Mouse (Mus musculus): ENCODE data around the gene Bub1. TPM values are rescaled to one million over a fixed set of nuclear protein-coding genes. Genes with fewer than 3 reads are reported as not detected.

Bub1 gene
- polyA plus RNA-seq, 1 experiment from 2014 or later, result 24.7 TPM

- Histone ChIP-seq H3K9me3 (replicated peaks; ENCODE audit: control insufficient read depth, low read length) (no peaks in the 10 kb centered on the region), H3K9ac (ENCODE audit: low read depth, low read length) (no peak overlapping the region), H3K27me3 (ENCODE audit: control insufficient read depth, insufficient read depth, low read length) (peaks cover 31% of the 10 kb centered on the region), H3K4me1 (ENCODE audit: control insufficient read depth, insufficient read depth, low read length) (no peaks in the 10 kb centered on the region), H3K27ac (ENCODE audit: low read depth, low read length) (no peak overlapping the region), H3K36me3 (ENCODE audit: control insufficient read depth, insufficient read depth, low read length) (no peaks in the 10 kb centered on the region), H3K4me2 (no peak overlapping the region), H3K4me3 (ENCODE audit: low read depth, low read length) (no peak overlapping the region)
- no peak for ATAC-seq (replicated peaks; ENCODE audit: insufficient number of reproducible peaks, low FRiP score, low TSS enrichment)
- WGBS (ENCODE audit: insufficient replicate concordance), result 64% methylated on average over 3 of the region's 3 CpGs
Observed at GRCm38 (mm10) chr2:127842421-127842820, 10.8 kb upstream of the Bub1 start.

- 71% methylated on average over 1 of the region's 1 CpGs for WGBS (ENCODE audit: insufficient replicate concordance)
- Histone ChIP-seq H3K4me1 (ENCODE audit: control insufficient read depth, insufficient read depth, low read length) (no peaks in the 10 kb centered on the region), H3K27me3 (ENCODE audit: control insufficient read depth, insufficient read depth, low read length) (peaks cover 31% of the 10 kb centered on the region), H3K4me3 (ENCODE audit: low read depth, low read length) (no peak overlapping the region), H3K36me3 (ENCODE audit: control insufficient read depth, insufficient read depth, low read length) (no peaks in the 10 kb centered on the region), H3K9ac (ENCODE audit: low read depth, low read length) (no peak overlapping the region), H3K9me3 (replicated peaks; ENCODE audit: control insufficient read depth, low read length) (no peaks in the 10 kb centered on the region), H3K4me2 (no peak overlapping the region), H3K27ac (ENCODE audit: low read depth, low read length) (no peak overlapping the region)
- no peak for ATAC-seq (replicated peaks; ENCODE audit: insufficient number of reproducible peaks, low FRiP score, low TSS enrichment)
Observed at GRCm38 (mm10) chr2:127841402-127841801, 9.7 kb upstream of the Bub1 start.

GRCm38 (mm10) chr2:127839425-127839824 is 7.8 kb upstream of the Bub1 start:
- WGBS (ENCODE audit: insufficient replicate concordance), result 14% methylated on average over 11 of the region's 11 CpGs
- peaks cover 31% of the 10 kb centered on the region for H3K27me3 ChIP-seq (ENCODE audit: control insufficient read depth, insufficient read depth, low read length)
- H3K4me1 ChIP-seq (ENCODE audit: control insufficient read depth, insufficient read depth, low read length), result no peaks in the 10 kb centered on the region

GRCm38 (mm10) chr2:127838576-127838975 is 6.9 kb upstream of the Bub1 start, which contains the start of gene Acoxl:
TSS of gene Acoxl (plus strand) at chr2:127838876.
- Histone ChIP-seq H3K4me1 (ENCODE audit: control insufficient read depth, insufficient read depth, low read length) (no peaks in the 10 kb centered on the region), H3K9me3 (replicated peaks; ENCODE audit: control insufficient read depth, low read length) (no peaks in the 10 kb centered on the region), H3K27me3 (ENCODE audit: control insufficient read depth, insufficient read depth, low read length) (peaks cover 31% of the 10 kb centered on the region), H3K9ac (ENCODE audit: low read depth, low read length) (no peak within 1 kb of the TSS), H3K4me3 (ENCODE audit: low read depth, low read length) (no peak within 1 kb of the TSS), H3K4me2 (peak within 1 kb of the TSS; percentile 9; the same call in 1 of the 2 replicates), H3K36me3 (ENCODE audit: control insufficient read depth, insufficient read depth, low read length) (no peaks in the 10 kb centered on the region), H3K27ac (ENCODE audit: low read depth, low read length) (no peak within 1 kb of the TSS)
- WGBS (ENCODE audit: insufficient replicate concordance), result 57% methylated on average over 7 of the region's 7 CpGs
- no peak for ATAC-seq (replicated peaks; ENCODE audit: insufficient number of reproducible peaks, low FRiP score, low TSS enrichment)

More at GRCm38 (mm10) chr2:127839425-127839824, 7.8 kb upstream of the Bub1 start:
- Histone ChIP-seq H3K9ac (ENCODE audit: low read depth, low read length) (no peak overlapping the region), H3K36me3 (ENCODE audit: control insufficient read depth, insufficient read depth, low read length) (no peaks in the 10 kb centered on the region), H3K4me3 (ENCODE audit: low read depth, low read length) (no peak overlapping the region), H3K4me2 (peak overlapping the region; percentile 9; the same call in 1 of the 2 replicates), H3K9me3 (replicated peaks; ENCODE audit: control insufficient read depth, low read length) (no peaks in the 10 kb centered on the region), H3K27ac (ENCODE audit: low read depth, low read length) (no peak overlapping the region)
- no peak for ATAC-seq (replicated peaks; ENCODE audit: insufficient number of reproducible peaks, low FRiP score, low TSS enrichment)

GRCm38 (mm10) chr2:127832833-127833190 is 1.1 kb upstream of the Bub1 start:
- Histone ChIP-seq H3K9me3 (replicated peaks; ENCODE audit: control insufficient read depth, low read length) (no peaks in the 10 kb centered on the region), H3K4me1 (ENCODE audit: control insufficient read depth, insufficient read depth, low read length) (no peaks in the 10 kb centered on the region), H3K4me2 (no peak overlapping the region), H3K27me3 (ENCODE audit: control insufficient read depth, insufficient read depth, low read length) (peaks cover 2% of the 10 kb centered on the region; the same call in 1 of the 2 replicates), H3K9ac (ENCODE audit: low read depth, low read length) (no peak overlapping the region), H3K36me3 (ENCODE audit: control insufficient read depth, insufficient read depth, low read length) (no peaks in the 10 kb centered on the region), H3K4me3 (ENCODE audit: low read depth, low read length) (no peak overlapping the region), H3K27ac (ENCODE audit: low read depth, low read length) (no peak overlapping the region)
- no peak for ATAC-seq (replicated peaks; ENCODE audit: insufficient number of reproducible peaks, low FRiP score, low TSS enrichment)
- WGBS (ENCODE audit: insufficient replicate concordance), result 34% methylated on average over 2 of the region's 2 CpGs

- Histone ChIP-seq H3K9me3 (replicated peaks; ENCODE audit: control insufficient read depth, low read length) (no peaks in the 10 kb centered on the region), H3K9ac (ENCODE audit: low read depth, low read length) (no peak overlapping the region), H3K4me2 (peak overlapping the region; percentile 66), H3K27me3 (ENCODE audit: control insufficient read depth, insufficient read depth, low read length) (no peaks in the 10 kb centered on the region), H3K4me1 (ENCODE audit: control insufficient read depth, insufficient read depth, low read length) (no peaks in the 10 kb centered on the region), H3K4me3 (ENCODE audit: low read depth, low read length) (peak overlapping the region; percentile 74), H3K27ac (ENCODE audit: low read depth, low read length) (no peak overlapping the region), H3K36me3 (ENCODE audit: control insufficient read depth, insufficient read depth, low read length) (no peaks in the 10 kb centered on the region)
- 0 out of 2 replicates have a peak, but pooled peaks have one; percentile 18 for ATAC-seq (replicated peaks; ENCODE audit: insufficient number of reproducible peaks, low FRiP score, low TSS enrichment)
- 44% methylated on average over 11 of the region's 11 CpGs for WGBS (ENCODE audit: insufficient replicate concordance)
Observed at GRCm38 (mm10) chr2:127832103-127832832, 603 bp upstream of the Bub1 start.

- H3K4me1 ChIP-seq (ENCODE audit: control insufficient read depth, insufficient read depth, low read length), result peaks cover 9% of the 10 kb centered on the region; the same call in 1 of the 2 replicates
- H3K36me3 ChIP-seq (ENCODE audit: control insufficient read depth, insufficient read depth, low read length), result no peaks in the 10 kb centered on the region
- peak; percentile 92 for ATAC-seq (replicated peaks; ENCODE audit: insufficient number of reproducible peaks, low FRiP score, low TSS enrichment)
- H3K9ac ChIP-seq (ENCODE audit: low read depth, low read length), result peak within 1 kb of the TSS; percentile 88
- WGBS (ENCODE audit: insufficient replicate concordance), result under 1% methylated on average over 37 of the region's 37 CpGs
- H3K27ac ChIP-seq (ENCODE audit: low read depth, low read length), result peak within 1 kb of the TSS; percentile 93
- peak within 1 kb of the TSS; percentile 77 for H3K4me3 ChIP-seq (ENCODE audit: low read depth, low read length)
- H3K27me3 ChIP-seq (ENCODE audit: control insufficient read depth, insufficient read depth, low read length), result no peaks in the 10 kb centered on the region
- peak within 1 kb of the TSS; percentile 77 for H3K4me2 ChIP-seq
- no peaks in the 10 kb centered on the region for H3K9me3 ChIP-seq (replicated peaks; ENCODE audit: control insufficient read depth, low read length)
Observed at GRCm38 (mm10) chr2:127791919-127792603, 39.6 kb downstream of the Bub1 start, which contains the start of gene Mtln. TSS of gene Mtln (minus strand) at chr2:127792488.

GRCm38 (mm10) chr2:127789651-127790270 is 41.9 kb downstream of the Bub1 start:
- Histone ChIP-seq H3K27me3 (ENCODE audit: control insufficient read depth, insufficient read depth, low read length) (no peaks in the 10 kb centered on the region), H3K4me1 (ENCODE audit: control insufficient read depth, insufficient read depth, low read length) (peaks cover 9% of the 10 kb centered on the region; the same call in 1 of the 2 replicates), H3K27ac (ENCODE audit: low read depth, low read length) (no peak overlapping the region), H3K36me3 (ENCODE audit: control insufficient read depth, insufficient read depth, low read length) (no peaks in the 10 kb centered on the region), H3K4me2 (peak overlapping the region; percentile 78), H3K4me3 (ENCODE audit: low read depth, low read length) (peak overlapping the region; percentile 75; the same call in 1 of the 2 replicates), H3K9ac (ENCODE audit: low read depth, low read length) (no peak overlapping the region; the same call in 1 of the 2 replicates), H3K9me3 (replicated peaks; ENCODE audit: control insufficient read depth, low read length) (no peaks in the 10 kb centered on the region)
- ATAC-seq (replicated peaks; ENCODE audit: insufficient number of reproducible peaks, low FRiP score, low TSS enrichment), result no peak
- 18% methylated on average over 9 of the region's 9 CpGs for WGBS (ENCODE audit: insufficient replicate concordance)

Measured in heart, embryonic 11.5 days (tissue).